Mouse (Mus musculus): ENCODE measurements around the gene Gpatch2l. TPM values are rescaled to one million over a fixed set of nuclear protein-coding genes. Genes with fewer than 3 reads are reported as not detected.

Gene Gpatch2l
- polyA plus RNA-seq, 1 experiment from 2014 or later = 14.3 TPM

- ATAC-seq (replicated peaks; ENCODE audit: low FRiP score, low TSS enrichment, low read depth) = no peak
These were observed 89.6 kb downstream of the Gpatch2l start for GRCm38 (mm10) chr12:86331248-86331647.

GRCm38 (mm10) chr12:86336209-86336608, 94.6 kb downstream of the Gpatch2l start:
- no peak overlapping the region for H3K27ac ChIP-seq (ENCODE audit: low read depth)
- H3K9me3 ChIP-seq (ENCODE audit: control insufficient read depth, low read length) = no peaks in the 10 kb centered on the region
- 0 out of 2 replicates have a peak, but pooled peaks cover under 1% of the 10 kb centered on the region for H3K4me1 ChIP-seq (replicated peaks; ENCODE audit: control insufficient read depth, insufficient read depth, low read length)
- H3K36me3 ChIP-seq (ENCODE audit: control insufficient read depth, insufficient read depth, low read length) = no peaks in the 10 kb centered on the region
- ATAC-seq (replicated peaks; ENCODE audit: low FRiP score, low TSS enrichment, low read depth) (no peak), DNase-seq (ENCODE audit: low spot score) (no peak)
- H3K4me2 ChIP-seq (ENCODE audit: low read length) = no peak overlapping the region
- 91% methylated on average over 3 of the region's 3 CpGs for WGBS
- no peaks in the 10 kb centered on the region for H3K27me3 ChIP-seq (replicated peaks; ENCODE audit: control insufficient read depth, insufficient read depth, low read length)
- no peak overlapping the region for H3K9ac ChIP-seq (ENCODE audit: low read length)
- H3K4me3 ChIP-seq (ENCODE audit: low read depth, low read length) = no peak overlapping the region

More at GRCm38 (mm10) chr12:86331248-86331647, 89.6 kb downstream of the Gpatch2l start:
- H3K9me3 ChIP-seq (ENCODE audit: control insufficient read depth, low read length) = no peaks in the 10 kb centered on the region
- H3K27me3 ChIP-seq (replicated peaks; ENCODE audit: control insufficient read depth, insufficient read depth, low read length) = no peaks in the 10 kb centered on the region
- H3K27ac ChIP-seq (ENCODE audit: low read depth) = no peak overlapping the region
- H3K4me2 ChIP-seq (ENCODE audit: low read length) = no peak overlapping the region
- 77% methylated on average over 10 of the region's 10 CpGs for WGBS
- H3K36me3 ChIP-seq (ENCODE audit: control insufficient read depth, insufficient read depth, low read length) = no peaks in the 10 kb centered on the region
- no peak overlapping the region for H3K4me3 ChIP-seq (ENCODE audit: low read depth, low read length)
- DNase-seq (ENCODE audit: low spot score) = no peak
- no peaks in the 10 kb centered on the region for H3K4me1 ChIP-seq (replicated peaks; ENCODE audit: control insufficient read depth, insufficient read depth, low read length)
- H3K9ac ChIP-seq (ENCODE audit: low read length) = no peak overlapping the region

- no peaks in the 10 kb centered on the region for H3K36me3 ChIP-seq (ENCODE audit: control insufficient read depth, insufficient read depth, low read length)
- no peaks in the 10 kb centered on the region for H3K27me3 ChIP-seq (replicated peaks; ENCODE audit: control insufficient read depth, insufficient read depth, low read length)
- DNase-seq (ENCODE audit: low spot score) (no peak), ATAC-seq (replicated peaks; ENCODE audit: low FRiP score, low TSS enrichment, low read depth) (no peak)
- no peak overlapping the region for H3K9ac ChIP-seq (ENCODE audit: low read length)
- 34% methylated on average over 7 of the region's 7 CpGs for WGBS
- H3K4me2 ChIP-seq (ENCODE audit: low read length) = no peak overlapping the region
- H3K4me3 ChIP-seq (ENCODE audit: low read depth, low read length) = no peak overlapping the region
- H3K4me1 ChIP-seq (replicated peaks; ENCODE audit: control insufficient read depth, insufficient read depth, low read length) = peaks cover 4% of the 10 kb centered on the region; the same call in 1 of the 2 replicates
- H3K27ac ChIP-seq (ENCODE audit: low read depth) = no peak overlapping the region
- no peaks in the 10 kb centered on the region for H3K9me3 ChIP-seq (ENCODE audit: control insufficient read depth, low read length)
These were observed 95.2 kb downstream of the Gpatch2l start for GRCm38 (mm10) chr12:86336887-86337286.

Other genes with a start within 250 kb of the Gpatch2l start
- 22.0 and 22.1 TPM in 2 replicates for gene Tgfb3, start 162.8 kb upstream of the Gpatch2l start, polyA plus RNA-seq (2014; fragmentation: Nextera tagmentation; extraction: Ambion mirVana)
- 81.5 and 88.7 TPM in 2 replicates for gene Ift43, start 159.3 kb upstream of the Gpatch2l start, polyA plus RNA-seq (2014; fragmentation: Nextera tagmentation; extraction: Ambion mirVana)
- 0.46 and 0.51 TPM in 2 replicates for gene Esrrb, start 119.3 kb downstream of the Gpatch2l start, polyA plus RNA-seq (2014; fragmentation: Nextera tagmentation; extraction: Ambion mirVana)

Measured in intestine, embryonic 14.5 days (tissue).